ENCODE assay signal across 8 mouse cellular contexts in genomic region chr14:24490468-24491265, GRCm38 (mm10). TPM values are rescaled to one million over a fixed set of nuclear protein-coding genes. Genes with fewer than 3 reads are reported as not detected.
DNase-seq lines count a peak whose midpoint lies in the region; ATAC-seq and TF ChIP-seq lines count a peak whose summit lies in the region.

No protein-coding gene starts in this region.

- H3K27me3 ChIP-seq in ES-Bruce4 (ENCODE audit: control insufficient read depth, insufficient read depth, low read length, poor library complexity, severe bottlenecking), result no peaks in the 10 kb centered on the region
- H3K27me3 ChIP-seq in forebrain, embryonic 13.5 days, result no peaks in the 10 kb centered on the region
- no peaks in the 10 kb centered on the region for H3K27me3 ChIP-seq in liver, postnatal 0 days (ENCODE audit: insufficient read depth, low read length)
- no peaks in the 10 kb centered on the region for H3K27me3 ChIP-seq in neural tube, embryonic 14.5 days (ENCODE audit: control insufficient read depth, insufficient read depth, low read length)

- 0 out of 2 replicates have a peak, but pooled peaks have one; percentile 9 for TF ChIP-seq EP300 in ES-Bruce4 (IDR thresholded peaks at IDR 0.05; ENCODE audit: insufficient read depth, low read depth, low read length)
- 0 out of 2 replicates have a peak, but pooled peaks have one; percentile 33 for TF ChIP-seq EP300 in liver, postnatal 0 days (IDR thresholded peaks at IDR 0.05; ENCODE audit: low read depth)

- H3K4me3 ChIP-seq in ES-Bruce4 (ENCODE audit: low read depth, low read length), result peak overlapping the region; percentile 100
- H3K4me3 ChIP-seq in forebrain, embryonic 13.5 days, result peak overlapping the region; percentile 97
- peak overlapping the region; percentile 94 for H3K4me3 ChIP-seq in liver, postnatal 0 days (ENCODE audit: low read depth, low read length)
- H3K4me3 ChIP-seq in neural tube, embryonic 14.5 days (ENCODE audit: low read depth, low read length), result peak overlapping the region; percentile 89

- peaks cover 47% of the 10 kb centered on the region for H3K36me3 ChIP-seq in ES-Bruce4 (ENCODE audit: control insufficient read depth, insufficient read depth, low read length, poor library complexity, severe bottlenecking)
- H3K36me3 ChIP-seq in forebrain, embryonic 13.5 days (ENCODE audit: poor library complexity, severe bottlenecking), result peaks cover 37% of the 10 kb centered on the region
- peaks cover 31% of the 10 kb centered on the region for H3K36me3 ChIP-seq in liver, postnatal 0 days (replicated peaks; ENCODE audit: insufficient read depth, low read length)
- peaks cover 27% of the 10 kb centered on the region for H3K36me3 ChIP-seq in neural tube, embryonic 14.5 days (ENCODE audit: control insufficient read depth, insufficient read depth, low read length)

- peak; percentile 97 to 98 for DNase-seq in heart, postnatal 10 days
- DNase-seq in large intestine, adult 2 months (ENCODE audit: low read depth, low spot score), result peak; percentile 79
- peak; percentile 97 for DNase-seq in liver, postnatal 0 days
- peak; percentile 98 for DNase-seq in testis, postnatal 10 days (ENCODE audit: low spot score)

- H3K4me1 ChIP-seq in ES-Bruce4 (ENCODE audit: control insufficient read depth, insufficient read depth, low read length), result no peaks in the 10 kb centered on the region
- H3K4me1 ChIP-seq in forebrain, embryonic 13.5 days, result peaks cover 44% of the 10 kb centered on the region
- H3K4me1 ChIP-seq in liver, postnatal 0 days (ENCODE audit: insufficient read depth), result peaks cover 25% of the 10 kb centered on the region
- H3K4me1 ChIP-seq in neural tube, embryonic 14.5 days (ENCODE audit: control insufficient read depth, insufficient read depth, low read length), result peaks cover 33% of the 10 kb centered on the region

- ATAC-seq in cerebellum, adult (ENCODE audit: insufficient number of reproducible peaks, low FRiP score, low TSS enrichment), result peak; percentile 90
- ATAC-seq in forebrain, embryonic 13.5 days, result peak; percentile 95
- peak; percentile 92 for ATAC-seq in liver, postnatal 0 days
- ATAC-seq in neural tube, embryonic 14.5 days (ENCODE audit: low read depth), result peak; percentile 90

- TF ChIP-seq POLR2A in ES-Bruce4 (IDR thresholded peaks at IDR 0.05; ENCODE audit: insufficient read depth, low read length), result peak; percentile 84

- no peak for TF ChIP-seq CTCF in ES-Bruce4 (IDR thresholded peaks at IDR 0.05; ENCODE audit: low read depth, low read length)
- TF ChIP-seq CTCF in liver, postnatal 0 days (IDR thresholded peaks at IDR 0.05; ENCODE audit: low read depth), result no peak

- intact Hi-C loops in heart, postnatal 10 days (cut with DNase I), result loop anchor here (10.0 kb wide), 1 partner anchor 814 kb away; no protein-coding TSS in a partner anchor

- peak overlapping the region; percentile 67 for H3K27ac ChIP-seq in ES-Bruce4 (ENCODE audit: insufficient read depth, low read length)
- H3K27ac ChIP-seq in forebrain, embryonic 13.5 days, result peak overlapping the region; percentile 83
- peak overlapping the region; percentile 88 for H3K27ac ChIP-seq in liver, postnatal 0 days (ENCODE audit: low read depth)
- H3K27ac ChIP-seq in neural tube, embryonic 14.5 days (ENCODE audit: low read depth, low read length), result peak overlapping the region; percentile 83

- H3K9me3 ChIP-seq in ES-Bruce4 (replicated peaks; ENCODE audit: control insufficient read depth, insufficient read depth, low read length, poor library complexity, severe bottlenecking), result no peaks in the 10 kb centered on the region
- H3K9me3 ChIP-seq in forebrain, embryonic 13.5 days (replicated peaks), result no peaks in the 10 kb centered on the region
- no peaks in the 10 kb centered on the region for H3K9me3 ChIP-seq in liver, postnatal 0 days (ENCODE audit: low read length)
- no peaks in the 10 kb centered on the region for H3K9me3 ChIP-seq in neural tube, embryonic 14.5 days (ENCODE audit: control insufficient read depth, low read length)

- H3K9ac ChIP-seq in ES-Bruce4 (ENCODE audit: low read depth, poor library complexity, severe bottlenecking), result peak overlapping the region; percentile 98
- peak overlapping the region; percentile 99 for H3K9ac ChIP-seq in forebrain, embryonic 13.5 days
- peak overlapping the region; percentile 87 for H3K9ac ChIP-seq in liver, postnatal 0 days (replicated peaks)
- H3K9ac ChIP-seq in neural tube, embryonic 14.5 days (replicated peaks; ENCODE audit: low read depth, low read length), result peak overlapping the region; percentile 94

- H3K4me2 ChIP-seq in forebrain, embryonic 13.5 days, result peak overlapping the region; percentile 93
- H3K4me2 ChIP-seq in liver, postnatal 0 days (ENCODE audit: low read depth, low read length), result peak overlapping the region; percentile 81
- H3K4me2 ChIP-seq in neural tube, embryonic 14.5 days (ENCODE audit: low read depth, low read length), result peak overlapping the region; percentile 95

- WGBS in forebrain, embryonic 13.5 days, result 0% methylated on average over 64 of the region's 64 CpGs
- under 1% methylated on average over 64 of the region's 64 CpGs for WGBS in large intestine, adult 2 months
- WGBS in liver, postnatal 0 days (ENCODE audit: insufficient replicate concordance), result under 1% methylated on average over 59 of the region's 64 CpGs
- WGBS in neural tube, embryonic 14.5 days, result under 1% methylated on average over 64 of the region's 64 CpGs

RNA-seq across cellular contexts. Expression of gene Rps24, which starts 3.7 kb away (rescaled TPM):
- polyA plus RNA-seq in ES-Bruce4 (2011; ENCODE audit: insufficient read depth, insufficient read length, low read depth, missing spikeins), result 3,686 and 4,006 TPM in 2 replicates
- 701 and 859 TPM in 2 replicates for polyA plus RNA-seq in forebrain, embryonic 13.5 days (2015; fragmentation: Nextera tagmentation; extraction: Ambion mirVana)
- total RNA-seq in heart, postnatal 10 days (2021), result 1,000 to 10,000 TPM in 1 of 2 experiments, 100 to 1,000 TPM in 1; 985 to 1,065 TPM
- polyA plus RNA-seq in large intestine, adult 2 months (2012; rRNA removed), result 1,168 and 1,294 TPM in 2 replicates
- polyA plus RNA-seq in liver, postnatal 0 days (2015; fragmentation: Nextera tagmentation; extraction: Ambion mirVana), result 613 and 662 TPM in 2 replicates
- 705 and 740 TPM in 2 replicates for polyA plus RNA-seq in neural tube, embryonic 14.5 days (2014; fragmentation: Nextera tagmentation; extraction: Ambion mirVana)

RNA-seq across cellular contexts. Expression of gene Polr3a, which starts 3.8 kb away (rescaled TPM):
- polyA plus RNA-seq in ES-Bruce4 (2011; ENCODE audit: insufficient read depth, insufficient read length, low read depth, missing spikeins), result 33.3 and 33.6 TPM in 2 replicates
- polyA plus RNA-seq in forebrain, embryonic 13.5 days (2015; fragmentation: Nextera tagmentation; extraction: Ambion mirVana), result 22.1 and 23.2 TPM in 2 replicates
- 10 to 100 TPM; 14.2 to 16.1 TPM for total RNA-seq in heart, postnatal 10 days (2021)
- polyA plus RNA-seq in large intestine, adult 2 months (2012; rRNA removed), result 5.0 and 7.5 TPM in 2 replicates
- 3.9 and 5.2 TPM in 2 replicates for polyA plus RNA-seq in liver, postnatal 0 days (2015; fragmentation: Nextera tagmentation; extraction: Ambion mirVana)
- 19.8 and 23.7 TPM in 2 replicates for polyA plus RNA-seq in neural tube, embryonic 14.5 days (2014; fragmentation: Nextera tagmentation; extraction: Ambion mirVana)

Comparison
In these comparisons a context has a peak if more than half of its experiments do, and no peak if none do; other contexts are left out.
1. Peak in every context shown above with its lines: DNase-seq, ATAC-seq, H3K4me3 ChIP-seq and H3K27ac ChIP-seq.